ENCODE assay signal across 18 mouse cellular contexts in the genomic region with DNA sequence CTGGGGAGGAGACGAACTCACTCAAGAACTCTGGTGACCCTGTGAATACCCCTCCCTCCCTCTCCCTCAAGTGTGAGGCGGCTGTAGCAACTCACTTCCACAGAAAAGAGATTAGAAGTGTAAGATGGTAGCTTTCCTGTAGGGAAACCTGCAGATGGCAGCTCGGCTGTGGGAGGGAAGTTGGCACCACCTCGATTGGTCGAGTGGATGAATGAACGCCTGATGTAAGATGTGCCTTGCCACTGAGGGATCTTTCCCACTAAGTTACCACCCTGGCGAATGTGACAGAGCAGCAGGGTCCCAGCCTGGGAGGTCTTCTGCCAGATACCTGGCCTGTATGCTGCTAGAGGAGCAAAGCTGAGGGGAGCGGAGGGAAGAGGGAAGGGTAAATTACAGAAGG. TPM values are rescaled to one million over a fixed set of nuclear protein-coding genes. Genes with fewer than 3 reads are reported as not detected.
DNase-seq lines count a peak whose midpoint lies in the region; ATAC-seq lines count a peak whose summit lies in the region.
"Had no signal": no experiment of that assay in that cellular context is flagged by ENCODE, and none has a peak within 500 bp of the region (broad histone marks: within the 10 kb centered on the region; RNA-seq: fewer than 3 reads in every experiment).

No protein-coding gene starts in this region.

- H3K4me1 ChIP-seq in heart, embryonic 10.5 days: peaks cover 41% of the 10 kb centered on the region
- no peaks in the 10 kb centered on the region for H3K4me1 ChIP-seq in hindbrain, embryonic 14.5 days (replicated peaks; ENCODE audit: control insufficient read depth, insufficient read depth, low read length)
- no peaks in the 10 kb centered on the region for H3K4me1 ChIP-seq in forebrain, embryonic 11.5 days (replicated peaks; ENCODE audit: control insufficient read depth, insufficient read depth, low read length)
- H3K4me1 ChIP-seq: hindbrain, embryonic 10.5 days had no signal

- no peak overlapping the region for H3K4me2 ChIP-seq in hindbrain, embryonic 14.5 days (replicated peaks)
- no peak overlapping the region for H3K4me2 ChIP-seq in forebrain, embryonic 11.5 days (ENCODE audit: low read depth, low read length, severe bottlenecking)
- H3K4me2 ChIP-seq: limb, embryonic 15.5 days; lung, embryonic 15.5 days had no signal

- H3K9ac ChIP-seq in hindbrain, embryonic 14.5 days: no peak overlapping the region
- no peak overlapping the region for H3K9ac ChIP-seq in forebrain, embryonic 11.5 days (ENCODE audit: low read length)
- H3K9ac ChIP-seq: limb, embryonic 15.5 days; lung, embryonic 15.5 days had no signal

- WGBS in heart, embryonic 10.5 days: 71% methylated on average over 8 of the region's 8 CpGs
- 85% methylated on average over 8 of the region's 8 CpGs for WGBS in hindbrain, embryonic 14.5 days
- 84% methylated on average over 8 of the region's 8 CpGs for WGBS in forebrain, embryonic 11.5 days

- intact Hi-C loops in heart, postnatal 25 days (cut with DNase I): no loop called here

- peaks cover 70% of the 10 kb centered on the region for H3K36me3 ChIP-seq in heart, embryonic 10.5 days
- peaks cover 62% of the 10 kb centered on the region for H3K36me3 ChIP-seq in hindbrain, embryonic 14.5 days (replicated peaks; ENCODE audit: control insufficient read depth, insufficient read depth)
- peaks cover 3% of the 10 kb centered on the region; the same call in 1 of the 2 replicates for H3K36me3 ChIP-seq in forebrain, embryonic 11.5 days (ENCODE audit: control insufficient read depth, insufficient read depth, low read length)

- no peak overlapping the region for H3K4me3 ChIP-seq in heart, embryonic 10.5 days
- H3K4me3 ChIP-seq in hindbrain, embryonic 14.5 days (replicated peaks; ENCODE audit: low read length): no peak overlapping the region
- no peak overlapping the region for H3K4me3 ChIP-seq in forebrain, embryonic 11.5 days (ENCODE audit: low read depth, low read length)
- H3K4me3 ChIP-seq: hindbrain, embryonic 10.5 days; limb, embryonic 15.5 days; lung, embryonic 15.5 days; megakaryocyte, embryonic 14.5 days; myocyte had no signal

- DNase-seq in heart, embryonic 10.5 days (ENCODE audit: low spot score): no peak
- no peak for DNase-seq in heart, postnatal 25 days (ENCODE audit: low spot score)
- DNase-seq in frontal cortex, adult 2 months (ENCODE audit: extremely low spot score in 1 of 2, low spot score in 1 of 2): peak; percentile 67 to 86
- DNase-seq in layer of hippocampus, postnatal 36 days: peak; percentile 66 to 73
- peak; percentile 83 for DNase-seq in right cerebral cortex, postnatal 25 days
- no peak for DNase-seq in hindbrain, embryonic 14.5 days (ENCODE audit: low spot score)
- no peak for DNase-seq in forebrain, embryonic 11.5 days (ENCODE audit: low spot score)
- no peak for DNase-seq in retina, postnatal 1 day
- DNase-seq: heart, adult 18-20 months; kidney, postnatal 4 days; thymus, postnatal 25 days had no signal

- H3K27me3 ChIP-seq in heart, embryonic 10.5 days (ENCODE audit: insufficient read depth, poor library complexity, severe bottlenecking): no peaks in the 10 kb centered on the region
- no peaks in the 10 kb centered on the region for H3K27me3 ChIP-seq in hindbrain, embryonic 14.5 days (ENCODE audit: control insufficient read depth, insufficient read depth, low read length)
- no peaks in the 10 kb centered on the region for H3K27me3 ChIP-seq in forebrain, embryonic 11.5 days (ENCODE audit: control insufficient read depth, insufficient read depth, low read length)
- H3K27me3 ChIP-seq: limb, embryonic 15.5 days; lung, embryonic 15.5 days; megakaryocyte, embryonic 14.5 days had no signal

- peak overlapping the region; percentile 90 for H3K27ac ChIP-seq in heart, embryonic 10.5 days
- H3K27ac ChIP-seq in hindbrain, embryonic 14.5 days: no peak overlapping the region
- no peak overlapping the region for H3K27ac ChIP-seq in forebrain, embryonic 11.5 days (ENCODE audit: low read depth, low read length)
- H3K27ac ChIP-seq: hindbrain, embryonic 10.5 days; limb, embryonic 15.5 days; lung, embryonic 15.5 days had no signal

- H3K9me3 ChIP-seq in heart, embryonic 10.5 days: no peaks in the 10 kb centered on the region
- no peaks in the 10 kb centered on the region for H3K9me3 ChIP-seq in hindbrain, embryonic 14.5 days (ENCODE audit: control insufficient read depth, low read length)
- H3K9me3 ChIP-seq in forebrain, embryonic 11.5 days (ENCODE audit: control insufficient read depth, low read length): no peaks in the 10 kb centered on the region
- H3K9me3 ChIP-seq: hindbrain, embryonic 10.5 days; limb, embryonic 15.5 days; lung, embryonic 15.5 days; megakaryocyte, embryonic 14.5 days had no signal

- ATAC-seq in hindbrain, embryonic 14.5 days (ENCODE audit: low FRiP score): no peak
- ATAC-seq in forebrain, embryonic 11.5 days (replicated peaks; ENCODE audit: low FRiP score): no peak
- ATAC-seq: forebrain, embryonic 16.5 days; intestine, embryonic 16.5 days had no signal

RNA-seq across cellular contexts. Expression of a gene that starts 47.9 kb away (rescaled TPM):
- 28.8 and 31.5 TPM in 2 replicates for polyA plus RNA-seq in heart, embryonic 10.5 days (2016; fragmentation: Nextera tagmentation; extraction: Ambion mirVana)
- 10 to 100 TPM; 44.8 to 66.4 TPM for total RNA-seq in heart, postnatal 25 days (2021)
- 40.9 and 60.5 TPM in 2 replicates for polyA plus RNA-seq in frontal cortex, adult 2 months (2012; rRNA removed)
- 10 to 100 TPM; 17.1 to 19.3 TPM for total RNA-seq in layer of hippocampus, postnatal 36 days (2021)
- polyA plus RNA-seq in hindbrain, embryonic 14.5 days (2014; fragmentation: Nextera tagmentation; extraction: Ambion mirVana): 31.5 and 31.6 TPM in 2 replicates
- 35.7 and 37.6 TPM in 2 replicates for polyA plus RNA-seq in forebrain, embryonic 11.5 days (2014; fragmentation: Nextera tagmentation; extraction: Ambion mirVana)

RNA-seq across cellular contexts. Expression of a gene that starts 48.5 kb away (rescaled TPM):
- 130 and 150 TPM in 2 replicates for polyA plus RNA-seq in heart, embryonic 10.5 days (2016; fragmentation: Nextera tagmentation; extraction: Ambion mirVana)
- 10 to 100 TPM; 54.2 to 58.4 TPM for total RNA-seq in heart, postnatal 25 days (2021)
- 123 and 134 TPM in 2 replicates for polyA plus RNA-seq in frontal cortex, adult 2 months (2012; rRNA removed)
- total RNA-seq in layer of hippocampus, postnatal 36 days (2021): 100 to 1,000 TPM; 115 to 119 TPM
- polyA plus RNA-seq in hindbrain, embryonic 14.5 days (2014; fragmentation: Nextera tagmentation; extraction: Ambion mirVana): 110 and 119 TPM in 2 replicates
- 139 and 145 TPM in 2 replicates for polyA plus RNA-seq in forebrain, embryonic 11.5 days (2014; fragmentation: Nextera tagmentation; extraction: Ambion mirVana)

RNA-seq across cellular contexts. Expression of a gene that starts 53.2 kb away (rescaled TPM):
- polyA plus RNA-seq in heart, embryonic 10.5 days (2016; fragmentation: Nextera tagmentation; extraction: Ambion mirVana): 189 and 213 TPM in 2 replicates
- 10 to 100 TPM; 64.5 to 66.4 TPM for total RNA-seq in heart, postnatal 25 days (2021)
- 80.3 and 80.9 TPM in 2 replicates for polyA plus RNA-seq in frontal cortex, adult 2 months (2012; rRNA removed)
- total RNA-seq in layer of hippocampus, postnatal 36 days (2021): 10 to 100 TPM; 43.2 to 49.3 TPM
- polyA plus RNA-seq in hindbrain, embryonic 14.5 days (2014; fragmentation: Nextera tagmentation; extraction: Ambion mirVana): 91.3 and 106 TPM in 2 replicates
- polyA plus RNA-seq in forebrain, embryonic 11.5 days (2014; fragmentation: Nextera tagmentation; extraction: Ambion mirVana): 87.3 and 94.7 TPM in 2 replicates

Comparison
In these comparisons a context has a peak if more than half of its experiments do, and no peak if none do; other contexts are left out.
1. DNase-seq: peak in frontal cortex, adult 2 months (2 of 2), layer of hippocampus, postnatal 36 days (2 of 2) and right cerebral cortex, postnatal 25 days (single experiment); none in heart, embryonic 10.5 days (single experiment), heart, postnatal 25 days (single experiment), hindbrain, embryonic 14.5 days (single experiment), forebrain, embryonic 11.5 days (single experiment) and retina, postnatal 1 day (single experiment).